Mouse (Mus musculus) retina, postnatal 7 days (tissue): ENCODE data around the gene Klf13.

ENCODE experiments used
- DNase-seq: peaks from one replicate; pipeline ENCODE4 v3.0.0-alpha.2; 2012; ENCODE audit warnings: low read depth, low spot score

Gene Klf13

GRCm38 (mm10) chr7:63888674-63889073, 50.0 kb downstream of the Klf13 start:
- DNase-seq, result no peak

DNA sequence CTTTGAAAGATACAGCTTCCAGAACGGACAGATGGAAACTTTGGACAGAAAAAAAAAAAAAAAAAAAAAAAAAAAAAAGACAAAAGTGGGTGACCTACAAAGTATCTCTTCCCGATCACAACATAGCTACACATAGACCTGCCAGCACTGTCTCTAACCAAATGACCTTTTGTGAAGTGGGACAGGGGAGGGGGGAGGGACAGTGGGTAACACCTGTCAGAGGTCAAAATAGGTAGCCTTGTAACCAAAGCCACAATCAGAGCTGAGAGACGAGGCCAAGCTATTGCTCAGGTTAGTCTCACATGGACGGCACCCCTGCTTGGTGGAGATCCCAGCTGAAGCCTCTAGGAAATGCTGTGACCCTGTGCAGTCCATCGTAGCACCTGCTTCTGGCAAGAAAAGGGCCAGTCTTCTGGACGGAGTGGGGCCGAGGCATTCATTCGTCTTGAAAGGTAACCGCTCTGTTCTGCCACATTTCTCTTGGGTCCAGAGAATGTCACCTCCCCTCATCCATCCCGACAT, 51.1 kb downstream of the Klf13 start:
- DNase-seq, result no peak

DNA sequence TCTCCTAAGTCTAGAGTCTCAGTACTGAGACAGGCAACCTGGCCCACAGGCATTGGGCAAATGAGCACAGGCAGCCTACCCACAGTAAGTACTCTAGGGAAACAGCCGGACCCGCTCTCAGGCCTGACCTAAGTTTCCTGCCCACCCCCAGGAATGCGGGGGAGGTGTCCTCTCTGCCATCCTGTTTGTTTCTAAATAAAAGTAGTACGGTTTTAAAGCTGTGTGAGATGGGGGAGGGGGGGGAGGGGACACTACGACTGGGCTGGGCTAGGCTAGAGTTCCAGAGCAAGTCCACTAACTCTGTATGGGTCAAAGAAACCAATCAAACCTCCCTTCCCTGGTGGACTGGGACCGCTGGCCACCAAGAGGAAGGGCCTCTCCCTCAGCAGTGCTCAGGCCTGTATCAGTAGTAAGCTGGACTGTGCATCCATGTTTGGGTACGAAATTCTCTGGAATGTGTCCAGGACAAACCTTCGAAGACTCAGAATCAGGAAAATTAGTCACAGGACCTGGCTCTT, 51.6 kb downstream of the Klf13 start:
- no peak for DNase-seq

DNA sequence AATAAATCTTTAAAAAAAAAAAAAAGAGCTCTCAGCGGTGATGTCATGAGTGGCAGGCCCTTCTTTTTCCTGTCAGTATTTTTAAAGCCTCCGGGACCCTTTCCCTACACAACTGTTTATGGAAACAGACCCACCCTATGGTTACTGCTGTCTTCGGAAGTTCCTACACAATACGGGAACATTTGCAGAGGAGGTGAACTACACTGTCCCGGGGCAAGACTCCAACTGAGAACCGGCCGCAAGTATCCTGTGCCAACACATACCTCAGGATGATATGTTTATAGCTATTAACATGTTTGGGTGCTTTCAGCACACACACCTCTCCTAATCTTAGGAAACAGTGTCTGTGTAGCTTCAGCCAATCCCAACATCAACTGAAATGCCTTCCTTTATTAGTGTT, 53.7 kb downstream of the Klf13 start:
- DNase-seq, result no peak

GRCm38 (mm10) chr7:63882739-63883138, 56.0 kb downstream of the Klf13 start:
- DNase-seq, result no peak

- DNase-seq, result no peak
These were observed 59.1 kb downstream of the Klf13 start for GRCm38 (mm10) chr7:63879583-63879982.

- DNase-seq, result no peak
These were observed 61.1 kb downstream of the Klf13 start for GRCm38 (mm10) chr7:63877610-63878009.

- no peak for DNase-seq
These were observed 62.1 kb downstream of the Klf13 start for GRCm38 (mm10) chr7:63876640-63877039.

DNA sequence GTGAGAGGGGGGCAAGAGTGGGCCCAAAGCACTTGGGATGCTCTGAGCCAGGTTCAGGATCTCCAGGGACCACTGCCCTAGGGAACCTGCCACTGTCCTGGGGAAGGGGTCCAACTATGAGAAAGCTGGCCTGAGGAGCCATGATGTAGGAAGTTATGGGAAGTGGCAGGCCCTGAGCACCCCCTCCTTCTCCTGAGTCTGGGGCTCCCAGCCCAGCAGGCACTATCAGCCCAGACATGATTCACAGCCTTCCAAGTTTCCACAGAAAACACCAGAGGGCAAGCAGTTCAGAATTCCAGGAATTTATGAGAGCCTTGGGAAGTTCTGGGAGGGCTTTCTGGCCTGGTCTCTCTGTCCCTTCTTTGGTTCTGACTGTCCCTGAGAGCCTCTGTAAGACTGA, 63.0 kb downstream of the Klf13 start:
- no peak for DNase-seq

GRCm38 (mm10) chr7:63873880-63874279, 64.8 kb downstream of the Klf13 start:
- no peak for DNase-seq

- DNase-seq, result no peak
These were observed 67.0 kb downstream of the Klf13 start for GRCm38 (mm10) chr7:63871698-63872097.

DNA sequence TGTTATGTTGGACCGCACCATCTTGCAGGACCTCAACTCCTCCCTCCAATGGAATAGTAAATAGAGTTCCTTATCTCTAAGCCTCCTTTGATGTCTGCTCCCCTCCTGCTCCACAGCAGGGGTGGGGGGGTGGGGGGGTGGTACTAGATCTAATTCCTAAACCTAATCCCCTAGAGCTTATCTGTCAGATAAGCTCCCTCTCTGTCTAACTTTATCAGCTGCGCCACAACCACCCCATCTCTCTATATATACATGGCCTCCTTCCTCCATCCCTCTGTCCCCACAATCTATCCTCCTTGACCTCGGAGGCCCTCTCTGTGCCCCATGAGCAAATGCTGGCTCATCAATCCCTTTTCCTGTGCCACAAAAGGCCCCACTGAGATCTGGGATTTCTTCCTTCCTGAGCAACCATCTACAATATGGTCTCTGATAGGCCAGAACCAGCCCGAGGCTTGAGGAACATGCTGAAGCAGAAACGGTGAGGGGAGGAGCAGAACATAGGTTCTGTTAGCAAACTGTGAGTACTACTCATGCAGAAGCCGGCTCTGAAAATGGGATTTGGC, 70.3 kb downstream of the Klf13 start:
- no peak for DNase-seq

- DNase-seq, result no peak
These were observed 72.8 kb downstream of the Klf13 start for GRCm38 (mm10) chr7:63865911-63866310.

GRCm38 (mm10) chr7:63863046-63863445, 75.7 kb downstream of the Klf13 start:
- DNase-seq, result no peak

- no peak for DNase-seq
These were observed 77.6 kb downstream of the Klf13 start for GRCm38 (mm10) chr7:63861123-63861522.

DNA sequence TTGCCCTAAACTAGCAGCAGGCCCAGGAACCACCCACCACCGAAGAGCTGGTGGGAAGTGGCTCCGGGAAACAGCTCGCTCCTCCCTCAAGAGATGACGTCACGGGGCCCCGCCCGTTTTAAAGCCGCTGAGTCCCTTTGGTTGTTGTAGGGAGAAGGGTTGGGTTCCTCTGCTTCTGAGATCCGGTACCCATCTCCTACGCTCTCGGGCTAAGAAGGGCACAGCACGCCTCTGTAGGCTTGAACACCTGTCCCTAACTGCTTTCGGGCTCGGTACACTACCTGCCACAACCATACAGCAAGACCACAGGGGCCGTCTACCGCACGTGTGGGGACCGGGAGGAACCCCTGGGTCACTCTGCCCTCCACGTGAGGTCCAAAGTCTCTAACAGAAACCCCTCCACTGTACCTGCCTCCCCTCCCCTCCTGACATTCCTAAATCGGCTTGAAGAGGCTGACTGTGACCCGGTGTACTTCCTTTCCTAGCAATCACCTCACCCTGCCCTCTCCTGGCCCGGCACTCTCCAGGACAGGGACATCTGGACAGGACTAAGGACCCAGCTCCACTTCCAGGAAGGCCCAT, 80.1 kb downstream of the Klf13 start:
- peak; percentile 40 for DNase-seq

- DNase-seq, result no peak
These were observed 80.8 kb downstream of the Klf13 start for GRCm38 (mm10) chr7:63857771-63858417.

- peak; percentile 46 for DNase-seq
These were observed 83.4 kb downstream of the Klf13 start for GRCm38 (mm10) chr7:63855283-63855682.

DNA sequence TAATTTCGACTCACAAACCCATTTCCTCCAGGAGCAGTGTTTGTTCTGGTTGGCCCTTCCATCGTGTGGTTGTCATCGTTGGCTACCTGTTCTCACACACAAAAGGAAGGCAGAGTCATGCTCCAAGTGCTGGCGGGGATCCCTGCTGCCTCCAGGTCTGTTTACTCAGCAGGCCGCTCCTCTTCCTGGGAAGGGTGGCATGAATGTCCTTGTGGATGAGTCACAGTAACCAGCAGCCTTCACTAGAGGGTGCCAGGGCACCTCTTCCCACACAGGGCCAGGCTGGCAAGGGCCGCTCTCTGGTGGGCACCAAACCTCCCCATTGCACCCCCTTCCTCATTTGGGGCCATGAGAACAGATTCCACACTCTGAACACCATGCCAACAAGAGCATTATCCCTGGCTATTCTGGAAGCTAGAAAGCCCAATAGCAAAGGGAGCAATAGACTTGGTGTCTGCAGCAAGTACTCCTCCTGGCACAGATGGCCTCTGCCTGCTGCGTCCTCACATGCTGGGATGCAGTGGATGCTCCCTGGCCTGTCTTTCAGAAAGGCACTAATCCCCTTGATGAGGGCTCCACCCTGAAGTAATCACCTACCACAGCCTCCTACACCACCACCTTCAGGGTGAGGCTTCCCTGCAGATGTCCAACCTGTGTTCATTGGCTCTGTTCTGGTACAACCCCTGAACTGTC, 86.7 kb downstream of the Klf13 start:
- DNase-seq, result no peak
